Mouse (Mus musculus) olfactory bulb, adult 2 months (tissue): Measurements from ENCODE around the gene Pim2.

Experiments
- CTCF ChIP-seq: fragments of 200-500 bp; IDR thresholded peaks from 2 replicates; pipeline ENCODE4 v1.5.1; 2012; ENCODE audit warnings: low read depth, mild to moderate bottlenecking, low read length, moderate library complexity; ENCODE audit not compliant: insufficient read depth
- POLR2A ChIP-seq: fragments of 200-500 bp; IDR thresholded peaks from 2 replicates; pipeline ENCODE4 v1.6.1; 2012; ENCODE audit warnings: mild to moderate bottlenecking, low read depth, low read length, moderate library complexity; ENCODE audit not compliant: insufficient read depth

GRCm38 (mm10) chrX:7919601-7920383 is 41.7 kb downstream of the Pim2 start, which contains the start of gene Pcsk1n:
- TF ChIP-seq CTCF (no peak), POLR2A (peak; percentile 49; the same call in 1 of the 2 replicates)
